Mouse (Mus musculus): Measurements from ENCODE around the gene Slc6a8. TPM values are rescaled to one million over a fixed set of nuclear protein-coding genes. Genes with fewer than 3 reads are reported as not detected.

Gene Slc6a8
- polyA plus RNA-seq, 1 experiment from 2014 or later: 6.6 TPM

DNA sequence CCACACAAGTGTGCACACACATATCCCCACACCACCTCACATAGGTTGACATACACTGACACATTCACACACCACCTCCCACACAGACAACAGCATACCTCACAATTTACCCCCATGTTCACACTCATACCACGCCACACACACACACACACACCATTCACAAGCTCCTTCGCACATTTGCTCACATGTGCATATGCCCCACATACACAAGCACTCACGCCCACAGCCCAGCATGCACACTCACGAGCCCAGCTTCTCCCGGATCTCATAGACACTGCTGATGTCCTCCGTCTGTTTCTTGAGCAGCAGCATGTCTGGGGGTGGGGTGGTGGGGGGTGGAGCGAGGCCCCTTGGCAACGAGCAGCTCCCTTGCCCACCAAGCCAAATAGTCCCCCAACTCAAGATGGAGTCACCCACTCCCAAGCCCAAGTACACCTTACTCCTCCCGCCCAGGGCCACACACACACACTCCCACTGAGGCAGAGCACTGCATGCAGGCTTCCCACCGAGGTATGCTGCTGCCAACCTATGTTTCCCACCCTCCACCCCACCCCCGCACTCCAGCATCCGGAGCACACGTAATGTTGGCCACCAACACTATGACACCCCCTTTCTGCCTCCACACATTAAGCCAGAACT, 13.9 kb upstream of the Slc6a8 start:
- Histone ChIP-seq H3K4me1 (no peaks in the 10 kb centered on the region), H3K36me3 (no peaks in the 10 kb centered on the region), H3K4me3 (peak overlapping the region; percentile 44), H3K27me3 (peaks cover 8% of the 10 kb centered on the region; the same call in 1 of the 2 replicates), H3K9ac (no peak overlapping the region), H3K9me3 (no peaks in the 10 kb centered on the region), H3K4me2 (peak overlapping the region; percentile 80), H3K27ac (no peak overlapping the region)
- peak; percentile 21; the same call in 1 of the 2 replicates for ATAC-seq (ENCODE audit: borderline replicate concordance, extremely low read depth, low FRiP score, low TSS enrichment)
- 54% methylated on average over 13 of the region's 13 CpGs for WGBS

DNA sequence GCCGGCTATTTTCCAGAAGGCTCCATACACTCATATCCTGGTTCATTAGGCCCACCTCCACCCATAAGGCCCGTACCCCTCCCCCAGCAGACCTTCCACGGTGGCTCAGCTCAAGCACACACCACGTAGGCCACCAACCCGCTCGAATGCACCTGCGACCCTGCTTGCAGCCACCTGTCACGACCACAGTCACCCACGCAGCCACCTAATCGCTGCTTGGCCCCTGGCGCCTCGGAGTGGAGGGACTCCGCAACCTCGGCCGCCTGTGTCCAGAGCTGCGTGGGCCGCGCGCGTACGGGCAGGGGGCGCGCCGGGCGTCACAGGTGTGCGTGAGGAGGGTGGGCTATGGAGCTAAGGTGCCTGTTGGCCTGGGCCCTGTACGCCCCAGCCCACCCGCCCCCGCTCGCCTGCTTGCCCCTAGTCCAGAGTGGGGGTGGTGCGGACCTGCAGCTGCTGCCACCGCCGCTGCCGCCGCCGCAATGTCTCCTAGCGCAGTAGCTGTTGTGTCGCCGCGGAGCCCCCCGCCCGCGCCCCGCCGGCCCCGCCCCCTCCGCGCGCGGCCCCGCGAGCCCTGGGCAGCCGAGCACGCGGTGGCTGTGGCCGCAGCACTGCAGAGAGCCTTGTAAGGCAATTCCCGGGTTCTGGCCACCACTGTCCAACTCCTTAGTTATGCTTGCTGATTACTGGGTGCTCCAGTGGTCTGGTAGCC, 13.2 kb upstream of the Slc6a8 start, which contains the start of gene Pnck:
Gene Pnck, minus strand, starts transcription at position 543 of the 709 bp plus-strand sequence.
- peak; percentile 48 for ATAC-seq (ENCODE audit: borderline replicate concordance, extremely low read depth, low FRiP score, low TSS enrichment)
- H3K9ac ChIP-seq: peak within 1 kb of the TSS; percentile 34
- H3K36me3 ChIP-seq: no peaks in the 10 kb centered on the region
- H3K4me1 ChIP-seq: no peaks in the 10 kb centered on the region
- peak within 1 kb of the TSS; percentile 80 for H3K4me2 ChIP-seq
- H3K9me3 ChIP-seq: no peaks in the 10 kb centered on the region
- H3K27ac ChIP-seq: no peak within 1 kb of the TSS
- H3K27me3 ChIP-seq: peaks cover 8% of the 10 kb centered on the region; the same call in 1 of the 2 replicates
- H3K4me3 ChIP-seq: peak within 1 kb of the TSS; percentile 44
- WGBS: 14% methylated on average over 42 of the region's 57 CpGs

DNA sequence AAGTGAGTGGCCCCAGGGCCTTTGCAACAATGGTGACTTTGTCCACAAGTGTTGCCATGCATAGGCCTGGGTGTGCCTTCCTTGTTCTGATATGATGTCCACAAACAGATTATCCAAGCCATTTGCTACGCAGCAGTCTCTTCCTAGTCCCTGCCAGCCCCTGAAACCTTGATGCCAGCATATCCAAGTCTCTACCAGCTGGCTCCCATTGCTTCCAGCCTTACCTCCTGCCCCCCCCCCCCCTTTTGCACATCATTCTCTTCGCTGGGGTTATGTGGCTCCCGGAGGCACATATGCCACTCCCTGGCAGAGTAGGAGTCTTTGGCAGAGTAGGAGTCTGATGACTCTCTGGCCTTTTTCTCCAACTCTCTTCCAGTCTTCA, 12.7 kb upstream of the Slc6a8 start:
- H3K9me3 ChIP-seq: no peaks in the 10 kb centered on the region
- no peaks in the 10 kb centered on the region for H3K36me3 ChIP-seq
- no peaks in the 10 kb centered on the region for H3K4me1 ChIP-seq
- peak overlapping the region; percentile 80 for H3K4me2 ChIP-seq
- H3K9ac ChIP-seq: peak overlapping the region; percentile 34; the same call in 1 of the 2 replicates
- ATAC-seq (ENCODE audit: borderline replicate concordance, extremely low read depth, low FRiP score, low TSS enrichment): no peak
- peaks cover 8% of the 10 kb centered on the region; the same call in 1 of the 2 replicates for H3K27me3 ChIP-seq
- no peak overlapping the region for H3K27ac ChIP-seq
- H3K4me3 ChIP-seq: peak overlapping the region; percentile 44
- 61% methylated on average over 3 of the region's 3 CpGs for WGBS

DNA sequence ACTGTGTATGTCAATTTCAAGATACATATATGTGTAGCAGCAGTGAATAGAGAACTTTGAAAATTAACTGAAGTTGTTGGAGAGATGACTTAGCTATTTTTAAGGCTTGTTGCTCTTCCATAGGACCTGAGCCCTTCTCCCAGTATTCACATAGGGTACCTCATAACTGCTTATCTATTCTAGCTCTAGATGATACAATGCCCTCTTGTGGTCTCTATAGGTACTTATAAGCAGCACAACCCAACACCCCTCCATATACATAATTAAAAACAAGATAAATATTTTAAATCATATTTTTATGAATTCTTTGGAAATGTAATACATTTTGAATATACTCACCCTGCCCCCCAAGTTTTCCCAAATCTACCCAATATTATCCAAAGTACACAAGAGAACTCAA, 9.8 kb upstream of the Slc6a8 start:
- no peak overlapping the region for H3K4me2 ChIP-seq

DNA sequence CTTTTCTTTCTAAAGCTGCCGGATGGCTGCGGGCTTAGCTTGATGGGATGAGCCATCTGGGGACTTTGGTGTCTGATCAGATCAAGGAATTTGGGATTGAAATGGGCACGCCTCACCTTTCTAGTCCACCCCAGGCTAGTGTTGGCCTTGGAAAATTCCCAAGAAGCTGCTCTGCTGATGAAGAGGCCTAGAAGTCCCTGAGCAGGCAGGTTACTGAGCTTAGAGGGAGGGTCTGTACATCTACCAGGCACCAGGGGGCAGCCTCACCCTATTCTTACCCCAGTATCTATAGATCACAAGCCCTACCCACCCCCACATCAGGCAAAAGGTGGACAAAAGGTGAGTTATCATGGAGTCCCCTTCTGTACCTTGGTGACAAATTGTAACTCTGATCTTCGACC, 919 bp upstream of the Slc6a8 start:
- H3K4me3 ChIP-seq: no peak overlapping the region
- H3K27me3 ChIP-seq: no peaks in the 10 kb centered on the region
- H3K4me2 ChIP-seq: peak overlapping the region; percentile 71
- no peak overlapping the region for H3K9ac ChIP-seq
- H3K4me1 ChIP-seq: peaks cover 10% of the 10 kb centered on the region
- ATAC-seq (ENCODE audit: borderline replicate concordance, extremely low read depth, low FRiP score, low TSS enrichment): peak; percentile 62; the same call in 1 of the 2 replicates
- no peak overlapping the region for H3K27ac ChIP-seq
- WGBS: 67% methylated on average over 4 of the region's 4 CpGs
- H3K36me3 ChIP-seq: no peaks in the 10 kb centered on the region
- no peaks in the 10 kb centered on the region for H3K9me3 ChIP-seq

More for the DNA sequence above, 9.8 kb upstream of the Slc6a8 start:
- Histone ChIP-seq H3K4me3 (no peak overlapping the region), H3K36me3 (no peaks in the 10 kb centered on the region), H3K27ac (no peak overlapping the region), H3K27me3 (peaks cover 8% of the 10 kb centered on the region; the same call in 1 of the 2 replicates), H3K9ac (no peak overlapping the region), H3K9me3 (no peaks in the 10 kb centered on the region), H3K4me1 (no peaks in the 10 kb centered on the region)
- ATAC-seq (ENCODE audit: borderline replicate concordance, extremely low read depth, low FRiP score, low TSS enrichment): no peak

DNA sequence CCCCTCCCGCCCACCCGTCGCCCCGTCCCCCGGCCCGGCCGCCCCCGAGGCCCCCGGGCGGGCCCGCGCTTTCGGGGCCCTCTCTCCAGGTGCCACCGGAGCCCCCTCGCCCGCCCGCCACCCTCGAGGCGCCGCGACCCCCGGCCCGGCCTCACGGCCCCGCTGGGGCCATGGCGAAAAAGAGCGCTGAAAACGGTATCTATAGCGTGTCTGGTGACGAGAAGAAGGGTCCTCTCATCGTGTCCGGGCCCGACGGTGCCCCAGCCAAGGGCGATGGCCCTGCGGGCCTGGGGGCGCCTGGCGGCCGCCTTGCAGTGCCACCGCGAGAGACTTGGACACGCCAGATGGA, 643 bp downstream of the Slc6a8 start:
- peak overlapping the region; percentile 61 for H3K4me3 ChIP-seq
- H3K36me3 ChIP-seq: no peaks in the 10 kb centered on the region
- 11% methylated on average over 35 of the region's 42 CpGs for WGBS
- no peaks in the 10 kb centered on the region for H3K27me3 ChIP-seq
- H3K4me1 ChIP-seq: peaks cover 10% of the 10 kb centered on the region
- no peaks in the 10 kb centered on the region for H3K9me3 ChIP-seq
- peak overlapping the region; percentile 67 for H3K9ac ChIP-seq
- peak overlapping the region; percentile 71 for H3K4me2 ChIP-seq
- no peak for ATAC-seq (ENCODE audit: borderline replicate concordance, extremely low read depth, low FRiP score, low TSS enrichment)
- H3K27ac ChIP-seq: peak overlapping the region; percentile 71; the same call in 1 of the 2 replicates

DNA sequence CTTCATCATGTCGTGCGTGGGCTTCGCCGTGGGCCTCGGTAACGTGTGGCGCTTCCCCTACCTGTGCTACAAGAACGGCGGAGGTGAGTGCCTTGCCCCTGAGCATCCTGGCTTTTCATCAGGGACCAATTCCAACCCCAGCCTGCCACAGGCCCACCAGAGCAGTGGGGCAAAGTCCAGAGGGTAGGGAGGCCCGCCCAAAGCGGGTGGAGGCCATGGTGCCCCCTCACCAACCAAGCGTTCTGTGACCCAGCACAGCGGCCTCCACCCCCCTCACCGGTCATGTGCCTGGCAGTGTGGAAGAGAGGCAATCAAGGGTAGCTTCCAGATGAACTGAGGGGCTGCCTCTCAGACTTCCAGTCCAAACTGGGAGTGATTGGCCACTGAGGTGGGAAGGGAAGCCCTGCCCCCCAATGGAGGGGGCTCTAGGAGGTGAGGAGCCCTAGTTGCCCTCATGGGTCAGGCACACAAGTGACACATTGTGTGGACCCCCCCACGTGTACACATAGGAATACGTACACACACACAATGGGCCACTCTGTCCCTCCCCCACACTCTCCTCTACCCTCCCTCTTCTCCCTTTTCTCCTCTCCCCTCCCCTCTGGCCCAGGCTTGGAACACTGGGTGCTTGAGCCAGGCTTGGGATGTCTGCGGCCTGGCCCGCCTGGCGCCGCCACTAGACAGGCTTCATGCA, 1.2 kb downstream of the Slc6a8 start:
- Histone ChIP-seq H3K27ac (0 out of 2 replicates have a peak overlapping the region, but pooled peaks have one; percentile 71), H3K9ac (peak overlapping the region; percentile 67), H3K4me3 (peak overlapping the region; percentile 61), H3K4me1 (peaks cover 10% of the 10 kb centered on the region), H3K27me3 (no peaks in the 10 kb centered on the region), H3K9me3 (no peaks in the 10 kb centered on the region), H3K36me3 (no peaks in the 10 kb centered on the region), H3K4me2 (peak overlapping the region; percentile 71)
- peak; percentile 44 for ATAC-seq (ENCODE audit: borderline replicate concordance, extremely low read depth, low FRiP score, low TSS enrichment)
- 19% methylated on average over 18 of the region's 20 CpGs for WGBS

DNA sequence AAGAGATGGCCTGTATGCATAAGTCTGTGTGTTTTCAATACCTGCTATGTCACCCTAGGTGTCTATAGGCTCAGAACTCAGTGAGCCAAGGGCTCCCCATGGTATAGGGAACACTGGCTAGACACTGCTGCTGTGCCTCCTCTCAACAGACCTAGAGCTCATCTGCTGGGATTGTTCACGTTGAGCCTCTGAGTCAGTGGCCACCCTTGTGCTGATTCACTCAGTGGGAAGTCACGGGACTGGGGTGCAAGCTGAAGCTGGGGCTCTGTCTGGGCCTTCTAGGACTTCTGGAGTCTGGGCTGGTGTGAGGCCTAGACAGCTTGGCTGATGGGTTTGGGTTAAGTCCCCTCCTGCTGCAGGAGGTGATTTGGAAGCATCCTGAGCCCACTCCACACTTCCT, 2.3 kb downstream of the Slc6a8 start:
- Histone ChIP-seq H3K4me2 (peak overlapping the region; percentile 71), H3K9ac (no peak overlapping the region), H3K36me3 (0 out of 2 replicates have a peak, but pooled peaks cover 3% of the 10 kb centered on the region), H3K4me1 (peaks cover 10% of the 10 kb centered on the region), H3K27ac (no peak overlapping the region), H3K4me3 (no peak overlapping the region), H3K27me3 (no peaks in the 10 kb centered on the region), H3K9me3 (no peaks in the 10 kb centered on the region)
- WGBS: 59% methylated on average over 2 of the region's 2 CpGs
- ATAC-seq (ENCODE audit: borderline replicate concordance, extremely low read depth, low FRiP score, low TSS enrichment): no peak

DNA sequence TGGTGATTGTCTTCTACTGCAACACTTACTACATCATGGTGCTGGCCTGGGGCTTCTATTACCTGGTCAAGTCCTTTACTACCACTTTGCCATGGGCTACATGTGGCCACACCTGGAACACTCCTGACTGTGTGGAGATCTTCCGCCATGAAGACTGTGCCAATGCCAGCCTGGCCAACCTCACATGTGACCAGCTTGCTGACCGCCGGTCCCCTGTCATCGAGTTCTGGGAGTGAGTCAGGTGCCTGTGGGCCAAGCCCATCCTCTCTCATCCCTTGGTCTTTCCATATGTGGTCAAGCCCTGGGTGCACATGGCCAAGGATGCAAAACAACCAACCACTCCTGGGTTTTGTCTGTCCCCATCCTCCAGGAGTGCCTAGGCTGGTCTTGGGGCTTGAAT, 3.7 kb downstream of the Slc6a8 start:
- no peaks in the 10 kb centered on the region for H3K9me3 ChIP-seq
- 0 out of 2 replicates have a peak, but pooled peaks cover 6% of the 10 kb centered on the region for H3K36me3 ChIP-seq
- peaks cover 10% of the 10 kb centered on the region for H3K4me1 ChIP-seq
- H3K9ac ChIP-seq: no peak overlapping the region
- H3K4me3 ChIP-seq: no peak overlapping the region
- 97% methylated on average over 4 of the region's 4 CpGs for WGBS
- H3K27ac ChIP-seq: no peak overlapping the region
- H3K27me3 ChIP-seq: no peaks in the 10 kb centered on the region
- ATAC-seq (ENCODE audit: borderline replicate concordance, extremely low read depth, low FRiP score, low TSS enrichment): no peak
- H3K4me2 ChIP-seq: no peak overlapping the region

DNA sequence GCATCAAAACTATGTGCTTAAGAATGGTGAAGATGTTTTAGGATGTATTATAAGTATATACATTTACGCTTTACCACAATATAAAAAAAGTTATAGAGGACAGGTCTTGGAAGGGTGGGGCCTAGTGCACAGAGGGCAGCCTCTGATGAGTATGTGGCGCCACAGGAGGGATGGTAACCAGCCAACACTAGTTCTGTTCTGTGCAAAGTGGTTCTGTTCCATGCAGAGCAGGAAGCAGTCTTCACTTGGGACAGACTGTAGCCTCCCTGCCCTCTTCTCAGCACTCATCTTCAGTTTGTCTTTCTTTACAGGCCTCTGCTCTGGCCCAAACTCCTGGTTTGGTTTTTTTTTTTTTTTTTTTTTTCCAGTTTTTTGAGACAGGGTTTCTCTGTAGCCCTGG, 11.2 kb downstream of the Slc6a8 start:
- no peak for ATAC-seq (ENCODE audit: borderline replicate concordance, extremely low read depth, low FRiP score, low TSS enrichment)
- Histone ChIP-seq H3K4me2 (no peak overlapping the region), H3K36me3 (peaks cover 30% of the 10 kb centered on the region), H3K27me3 (no peaks in the 10 kb centered on the region), H3K4me1 (no peaks in the 10 kb centered on the region), H3K9ac (no peak overlapping the region), H3K9me3 (no peaks in the 10 kb centered on the region), H3K27ac (no peak overlapping the region), H3K4me3 (no peak overlapping the region)
- 77% methylated on average over 2 of the region's 2 CpGs for WGBS

DNA sequence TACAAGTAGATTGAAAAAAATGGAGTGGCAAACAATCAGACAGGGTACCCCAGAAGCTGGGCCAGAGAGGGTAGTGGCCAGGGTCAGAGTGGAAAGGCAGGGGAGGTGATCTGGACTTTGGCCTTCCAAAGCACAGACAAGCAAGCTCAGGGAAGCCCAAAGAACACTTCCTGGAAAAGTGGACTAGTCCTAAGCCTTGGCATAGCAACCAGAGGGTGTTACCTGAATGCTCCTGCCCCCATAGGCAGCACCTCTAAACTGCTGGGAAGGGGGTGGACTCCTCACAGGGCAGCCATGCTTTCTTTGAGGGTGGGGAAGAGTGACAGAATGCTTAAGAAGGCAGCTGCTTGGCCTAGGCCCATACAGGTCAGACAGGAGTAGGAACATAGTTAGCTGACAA, 12.0 kb downstream of the Slc6a8 start:
- Histone ChIP-seq H3K9me3 (no peaks in the 10 kb centered on the region), H3K36me3 (peaks cover 29% of the 10 kb centered on the region), H3K27me3 (no peaks in the 10 kb centered on the region), H3K4me1 (no peaks in the 10 kb centered on the region), H3K9ac (no peak overlapping the region), H3K27ac (no peak overlapping the region), H3K4me3 (no peak overlapping the region), H3K4me2 (no peak overlapping the region)
- ATAC-seq (ENCODE audit: borderline replicate concordance, extremely low read depth, low FRiP score, low TSS enrichment): no peak

DNA sequence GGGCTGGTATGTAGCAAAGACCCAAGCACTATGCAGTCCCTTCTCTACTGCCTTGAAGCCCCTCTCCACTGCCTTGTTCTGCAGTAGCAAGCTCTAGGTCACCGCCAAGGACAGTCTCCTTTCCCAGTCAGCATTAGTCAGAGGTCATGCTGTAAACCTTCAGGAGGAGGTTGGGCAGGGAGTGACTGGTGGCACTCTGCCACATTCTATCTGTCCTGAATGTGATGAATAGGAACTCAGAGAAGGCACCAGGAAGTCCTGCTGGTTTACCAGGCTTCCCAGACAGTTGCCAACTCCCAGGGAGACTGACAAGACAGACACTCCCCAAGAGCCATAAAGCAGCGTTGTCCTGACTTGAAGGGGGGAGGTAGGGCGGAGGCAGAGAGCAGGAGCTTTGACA, 12.7 kb downstream of the Slc6a8 start:
- Histone ChIP-seq H3K27ac (no peak overlapping the region), H3K4me3 (no peak overlapping the region), H3K4me1 (no peaks in the 10 kb centered on the region), H3K36me3 (peaks cover 24% of the 10 kb centered on the region), H3K27me3 (no peaks in the 10 kb centered on the region), H3K9me3 (no peaks in the 10 kb centered on the region), H3K4me2 (no peak overlapping the region), H3K9ac (no peak overlapping the region)
- no peak for ATAC-seq (ENCODE audit: borderline replicate concordance, extremely low read depth, low FRiP score, low TSS enrichment)
- WGBS: 71% methylated on average over 3 of the region's 3 CpGs

All from lung, embryonic 15.5 days (tissue).